Mouse (Mus musculus) midbrain, embryonic 14.5 days (tissue): Measurements from ENCODE around the gene Tnk1. TPM values are rescaled to one million over a fixed set of nuclear protein-coding genes. Genes with fewer than 3 reads are reported as not detected.
"Not testable (repeated sequence)": the region's sequence is repeated elsewhere in the genome, so short reads cannot be mapped to it uniquely, and the experiment has no call there.

Experiments
- ATAC-seq: fragments of 200-750 bp; cut with Nextera tagmentation; 2 replicates; pipeline ENCODE4 v1.8.0; 2017; ENCODE audit warnings: moderate number of reproducible peaks, moderate library complexity; ENCODE audit not compliant: low FRiP score, low TSS enrichment
- DNase-seq: peaks from one replicate; pipeline ENCODE4 v3.0.0-alpha.2; 2015
- H3K27ac ChIP-seq: fragments of 300-500 bp; sonication (generic); replicated peaks from 2 replicates; pipeline ENCODE4 v1.5.1; 2014; ENCODE audit warnings: mild to moderate bottlenecking, low read depth, low read length, moderate library complexity
- H3K27me3 ChIP-seq: fragments of 300-500 bp; sonication (generic); 2 replicates; pipeline ENCODE4 v1.6.1; 2014; ENCODE audit warnings: low read length, control low read depth, mixed read lengths; ENCODE audit not compliant: control insufficient read depth, insufficient read depth
- H3K36me3 ChIP-seq: fragments of 300-500 bp; sonication (generic); 2 replicates; pipeline ENCODE4 v1.6.1; 2014; ENCODE audit warnings: low read length, control low read depth; ENCODE audit not compliant: control insufficient read depth, insufficient read depth
- H3K4me1 ChIP-seq: fragments of 300-500 bp; sonication (generic); 2 replicates; pipeline ENCODE4 v1.6.1; 2014; ENCODE audit warnings: mild to moderate bottlenecking, antibody characterized with exemption, low read length, control low read depth; ENCODE audit not compliant: control insufficient read depth, insufficient read depth
- H3K4me2 ChIP-seq: fragments of 300-500 bp; sonication (generic); 2 replicates; pipeline ENCODE4 v1.6.1; 2014; ENCODE audit warnings: mild to moderate bottlenecking, low read length, moderate library complexity
- H3K4me3 ChIP-seq: fragments of 300-500 bp; sonication (generic); replicated peaks from 2 replicates; pipeline ENCODE4 v1.5.1; 2014; ENCODE audit warnings: low read depth, low read length
- H3K9ac ChIP-seq: fragments of 300-500 bp; sonication (generic); replicated peaks from 2 replicates; pipeline ENCODE4 v1.6.1; 2014; ENCODE audit warnings: mild to moderate bottlenecking, low read length, moderate library complexity
- H3K9me3 ChIP-seq: fragments of 300-500 bp; sonication (generic); 2 replicates; pipeline ENCODE4 v1.6.1; 2016; ENCODE audit warnings: low read length, control low read depth, mixed read lengths; ENCODE audit not compliant: control insufficient read depth
- WGBS: fragments of 180-500 bp; shearing (Covaris S2); extraction: QIAGEN DNeasy Blood & Tissue Kit; methylation state at CpG from one replicate; pipeline ENCODE4 v1.1.7; 2014; 5-methylcytosine and 5-hydroxymethylcytosine counted together
- polyA plus RNA-seq: library from polyadenylated mRNA; unstranded; fragments of >200 nt; fragmentation: Nextera tagmentation; extraction: Ambion mirVana; gene quantifications from 2 replicates; pipeline ENCODE4 v1.2.1, GENCODE M21; 2014

Gene Tnk1
- polyA plus RNA-seq, 1 experiment from 2014 or later: not detected

GRCm38 (mm10) chr11:69872451-69872850 lies 13.9 kb upstream of the Tnk1 start:
- H3K4me2 ChIP-seq: no peak overlapping the region
- no peak overlapping the region for H3K9ac ChIP-seq
- 82% methylated on average over 4 of the region's 4 CpGs for WGBS
- H3K4me1 ChIP-seq: no peaks in the 10 kb centered on the region
- no peaks in the 10 kb centered on the region for H3K27me3 ChIP-seq
- DNase-seq (no peak), ATAC-seq (no peak)
- no peak overlapping the region for H3K4me3 ChIP-seq
- no peak overlapping the region for H3K27ac ChIP-seq
- H3K9me3 ChIP-seq: no peaks in the 10 kb centered on the region
- H3K36me3 ChIP-seq: no peaks in the 10 kb centered on the region

GRCm38 (mm10) chr11:69871822-69872221 lies 13.3 kb upstream of the Tnk1 start:
- Histone ChIP-seq H3K9me3 (no peaks in the 10 kb centered on the region), H3K4me2 (no peak overlapping the region), H3K36me3 (no peaks in the 10 kb centered on the region), H3K4me3 (no peak overlapping the region), H3K27me3 (no peaks in the 10 kb centered on the region), H3K27ac (no peak overlapping the region), H3K4me1 (no peaks in the 10 kb centered on the region), H3K9ac (no peak overlapping the region)
- ATAC-seq (no peak), DNase-seq (no peak)
- WGBS: 85% methylated on average over 7 of the region's 7 CpGs

GRCm38 (mm10) chr11:69870289-69871069 lies 11.9 kb upstream of the Tnk1 start:
- no peaks in the 10 kb centered on the region for H3K9me3 ChIP-seq
- no peak overlapping the region for H3K27ac ChIP-seq
- no peak overlapping the region for H3K9ac ChIP-seq
- no peak overlapping the region for H3K4me2 ChIP-seq
- no peaks in the 10 kb centered on the region for H3K4me1 ChIP-seq
- H3K36me3 ChIP-seq: no peaks in the 10 kb centered on the region
- no peak overlapping the region for H3K4me3 ChIP-seq
- H3K27me3 ChIP-seq: no peaks in the 10 kb centered on the region
- ATAC-seq (no peak), DNase-seq (no peak)
- WGBS: 96% methylated on average over 2 of the region's 2 CpGs

GRCm38 (mm10) chr11:69867335-69867734 lies 8.8 kb upstream of the Tnk1 start:
- DNase-seq (no peak), ATAC-seq (no peak)
- Histone ChIP-seq H3K9ac (no peak overlapping the region), H3K27ac (no peak overlapping the region), H3K36me3 (no peaks in the 10 kb centered on the region), H3K4me2 (no peak overlapping the region), H3K9me3 (no peaks in the 10 kb centered on the region), H3K4me1 (no peaks in the 10 kb centered on the region), H3K4me3 (no peak overlapping the region), H3K27me3 (no peaks in the 10 kb centered on the region)
- WGBS: 71% methylated on average over 9 of the region's 9 CpGs

GRCm38 (mm10) chr11:69865561-69865960 lies 7.0 kb upstream of the Tnk1 start:
- H3K27me3 ChIP-seq: no peaks in the 10 kb centered on the region
- H3K9ac ChIP-seq: no peak overlapping the region
- H3K27ac ChIP-seq: no peak overlapping the region
- DNase-seq: no peak
- no peaks in the 10 kb centered on the region for H3K4me1 ChIP-seq
- 79% methylated on average over 9 of the region's 9 CpGs for WGBS
- no peak overlapping the region for H3K4me3 ChIP-seq
- ATAC-seq: no peak
- H3K36me3 ChIP-seq: no peaks in the 10 kb centered on the region
- no peaks in the 10 kb centered on the region for H3K9me3 ChIP-seq
- no peak overlapping the region for H3K4me2 ChIP-seq

- H3K4me2 ChIP-seq: no peak overlapping the region
- H3K27ac ChIP-seq: no peak overlapping the region
- ATAC-seq: no peak
- no peaks in the 10 kb centered on the region for H3K36me3 ChIP-seq
- H3K4me1 ChIP-seq: no peaks in the 10 kb centered on the region
- H3K9ac ChIP-seq: no peak overlapping the region
- WGBS: 57% methylated on average over 8 of the region's 8 CpGs
- no peaks in the 10 kb centered on the region for H3K27me3 ChIP-seq
- H3K4me3 ChIP-seq: no peak overlapping the region
- DNase-seq: no peak
- no peaks in the 10 kb centered on the region for H3K9me3 ChIP-seq
These were observed 5.8 kb upstream of the Tnk1 start for GRCm38 (mm10) chr11:69864138-69864860.

GRCm38 (mm10) chr11:69863729-69864128 lies 5.2 kb upstream of the Tnk1 start:
- H3K4me3 ChIP-seq, H3K9ac ChIP-seq, H3K4me2 ChIP-seq, H3K27ac ChIP-seq, H3K27me3 ChIP-seq, DNase-seq, H3K9me3 ChIP-seq, H3K36me3 ChIP-seq, H3K4me1 ChIP-seq, ATAC-seq: not testable (repeated sequence)
- WGBS: 85% methylated on average over 3 of the region's 3 CpGs

- Histone ChIP-seq H3K27ac (no peak overlapping the region), H3K9ac (no peak overlapping the region), H3K9me3 (no peaks in the 10 kb centered on the region), H3K27me3 (peaks cover 13% of the 10 kb centered on the region), H3K36me3 (peaks cover 21% of the 10 kb centered on the region), H3K4me3 (no peak overlapping the region), H3K4me2 (no peak overlapping the region), H3K4me1 (no peaks in the 10 kb centered on the region)
- 17% methylated on average over 16 of the region's 16 CpGs for WGBS
- DNase-seq (peak; percentile 58), ATAC-seq (no peak; the same call in 1 of the 2 replicates)
These were observed 3.2 kb downstream of the Tnk1 start for GRCm38 (mm10) chr11:69855347-69855746.

- no peak overlapping the region for H3K4me3 ChIP-seq
- no peak overlapping the region for H3K27ac ChIP-seq
- 91% methylated on average over 10 of the region's 10 CpGs for WGBS
- H3K4me1 ChIP-seq: no peaks in the 10 kb centered on the region
- peaks cover 28% of the 10 kb centered on the region for H3K36me3 ChIP-seq
- DNase-seq (no peak), ATAC-seq (no peak)
- H3K9me3 ChIP-seq: no peaks in the 10 kb centered on the region
- no peak overlapping the region for H3K4me2 ChIP-seq
- peaks cover 13% of the 10 kb centered on the region for H3K27me3 ChIP-seq
- H3K9ac ChIP-seq: no peak overlapping the region
These were observed 3.9 kb downstream of the Tnk1 start for GRCm38 (mm10) chr11:69854680-69855079.
